Mouse (Mus musculus): ENCODE results near the gene A3galt2.

DNA sequence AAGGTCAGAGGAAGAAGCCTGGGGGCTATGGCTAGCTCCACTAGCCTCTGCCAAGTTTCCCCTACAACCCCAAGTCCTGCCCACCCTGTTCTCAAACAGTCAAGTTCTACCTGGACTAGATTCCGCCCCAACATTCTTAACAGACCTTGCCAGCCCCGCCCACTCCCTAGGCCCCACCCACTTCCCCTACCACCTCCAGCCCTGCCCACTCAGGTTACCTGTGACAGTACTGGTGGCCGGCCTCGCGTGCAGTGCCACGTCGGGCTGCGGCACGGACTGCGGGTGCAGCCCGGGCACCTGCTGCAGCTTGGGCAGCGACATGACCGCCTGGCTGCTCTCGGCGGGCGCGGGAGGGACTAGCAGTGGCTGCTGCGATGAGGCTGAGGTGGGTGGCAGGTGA is 34.5 kb downstream of the A3galt2 start:
- no peak for TF ChIP-seq POLR2A (IDR thresholded peaks at IDR 0.05; ENCODE audit: borderline replicate concordance, low read depth, low read length)
- TF ChIP-seq CTCF (IDR thresholded peaks at IDR 0.05; ENCODE audit: low read depth, low read length) = no peak
